Mouse (Mus musculus): ENCODE measurements at regions not wholly inside any gene's neighbourhood (a gene's known extent, or its start where the extent isn't known, plus 50 kb on each side); places are given as distances from the start of the nearest gene placed in this dataset.

DNA sequence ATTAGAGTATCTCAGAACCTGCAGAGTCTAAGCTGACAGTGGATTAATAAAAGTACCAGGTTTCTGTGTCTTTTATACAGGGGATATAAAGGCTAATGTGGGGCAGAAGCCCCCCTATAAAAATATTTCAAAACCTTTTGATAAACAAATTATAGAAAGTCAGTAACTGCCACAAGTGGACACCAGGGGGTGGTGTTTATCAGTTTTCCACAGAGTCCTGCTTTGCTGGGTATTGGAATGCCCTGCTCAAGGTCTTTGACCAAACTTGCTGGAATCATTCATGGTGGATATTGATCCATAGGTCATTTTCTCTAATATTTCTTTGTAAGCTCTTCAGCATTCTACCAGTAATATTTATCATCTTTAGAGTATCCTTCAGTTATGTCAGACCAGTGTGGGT is 51.4 kb downstream of the Scgb1b24 start:
- DNase-seq, result peak; percentile 51

Measured in kidney, adult 9 months (tissue).